Mouse (Mus musculus) layer of hippocampus, postnatal 10 days (tissue): ENCODE measurements at regions not wholly inside any gene's neighbourhood (a gene's known extent, or its start where the extent isn't known, plus 50 kb on each side); places are given as distances from the start of the nearest gene placed in this dataset.

Experiments used
- DNase-seq, 2 experiments: peaks; one replicate each; pipeline ENCODE4 v3.0.0; 2021; ENCODE audit warnings: low spot score in 2 of 2

- DNase-seq: no peak
Measured at GRCm38 (mm10) chr11:112672086-112672485, 109.9 kb upstream of the Sox9 start.

- no peak for DNase-seq
Measured at GRCm38 (mm10) chr11:112690047-112690446, 92.0 kb upstream of the Sox9 start.

- DNase-seq: no peak
Measured at GRCm38 (mm10) chr11:112706091-112706490, 75.9 kb upstream of the Sox9 start.

- DNase-seq: no peak
Measured at GRCm38 (mm10) chr11:112708119-112708730, 73.8 kb upstream of the Sox9 start.

- DNase-seq: no peak
Measured at GRCm38 (mm10) chr11:112711656-112712055, 70.4 kb upstream of the Sox9 start.

GRCm38 (mm10) chr11:112718547-112718946 is 63.5 kb upstream of the Sox9 start:
- no peak for DNase-seq

GRCm38 (mm10) chr11:112720652-112721051 is 61.4 kb upstream of the Sox9 start:
- DNase-seq: no peak

- DNase-seq: no peak
Measured at GRCm38 (mm10) chr11:112722936-112723335, 59.1 kb upstream of the Sox9 start.

- no peak for DNase-seq
Measured at GRCm38 (mm10) chr11:112728154-112728952, 53.7 kb upstream of the Sox9 start.
